Mouse (Mus musculus) liver, embryonic 14.5 days (tissue): ENCODE measurements around the gene Spcs1. TPM values are rescaled to one million over a fixed set of nuclear protein-coding genes. Genes with fewer than 3 reads are reported as not detected.

Experiments used
- ATAC-seq: fragments of 200-750 bp; cut with Nextera tagmentation; 2 replicates; pipeline ENCODE4 v1.8.0; 2017; ENCODE audit warnings: moderate number of reproducible peaks, mild to moderate bottlenecking, moderate library complexity; ENCODE audit not compliant: insufficient read depth
- DNase-seq, 3 experiments: peaks; one replicate each; pipeline ENCODE4 v3.0.0-alpha.2; 2012 to 2013; ENCODE audit warnings: low read depth in 3 of 3, low spot score in 3 of 3
- H3K27ac ChIP-seq: fragments of 300-500 bp; sonication (generic); 2 replicates; pipeline ENCODE4 v1.5.1; 2014; ENCODE audit warnings: moderate library complexity, mild to moderate bottlenecking, control low read depth, inconsistent platforms
- H3K27me3 ChIP-seq: fragments of 300-500 bp; sonication (generic); 2 replicates; pipeline ENCODE4 v1.6.1; 2014; ENCODE audit warnings: mild to moderate bottlenecking, low read length, moderate library complexity; ENCODE audit not compliant: control insufficient read depth, insufficient read depth
- H3K36me3 ChIP-seq: fragments of 300-500 bp; sonication (generic); replicated peaks from 2 replicates; pipeline ENCODE4 v1.6.1; 2014; ENCODE audit warnings: low read depth; ENCODE audit not compliant: control insufficient read depth, insufficient read depth
- H3K4me1 ChIP-seq, 2 experiments: fragments of 200-500 bp in 1 of 2; fragments of 300-500 bp in 1 of 2; sonication (generic) in 1 of 2; replicated peaks; 2 replicates each; pipeline ENCODE4 v1.6.1; 2012 to 2014; ENCODE audit warnings: antibody characterized with exemption in 1 of 2, inconsistent platforms in 1 of 2, low read length in 1 of 2; ENCODE audit not compliant: control insufficient read depth in 2 of 2, insufficient read depth in 2 of 2
- H3K4me2 ChIP-seq: fragments of 300-500 bp; sonication (generic); 2 replicates; pipeline ENCODE4 v1.6.1; 2014; ENCODE audit warnings: low read depth, mild to moderate bottlenecking, control low read depth, moderate library complexity
- H3K4me3 ChIP-seq, 2 experiments: fragments of 200-500 bp in 1 of 2; fragments of 300-500 bp in 1 of 2; sonication (generic) in 1 of 2; 2 replicates each; pipeline ENCODE4 v1.5.1; 2012 to 2014; ENCODE audit warnings: low read depth in 2 of 2, low read length in 2 of 2, mild to moderate bottlenecking in 2 of 2, control low read depth in 1 of 2, inconsistent platforms in 1 of 2, moderate library complexity in 1 of 2; ENCODE audit not compliant: insufficient read depth in 1 of 2
- H3K9ac ChIP-seq: fragments of 300-500 bp; sonication (generic); replicated peaks from 2 replicates; pipeline ENCODE4 v1.6.1; 2014; ENCODE audit warnings: mild to moderate bottlenecking, control low read depth, moderate library complexity
- H3K9me3 ChIP-seq: fragments of 300-500 bp; sonication (generic); 2 replicates; pipeline ENCODE4 v1.6.1; 2016; ENCODE audit warnings: low read length, mixed read lengths; ENCODE audit not compliant: control insufficient read depth
- CTCF ChIP-seq: IDR thresholded peaks from 2 replicates; pipeline ENCODE4 v1.5.1; 2016; ENCODE audit warnings: antibody characterized with exemption, low read depth, control low read depth
- EP300 ChIP-seq: IDR thresholded peaks from 2 replicates; pipeline ENCODE4 v1.6.1; 2016; ENCODE audit warnings: antibody characterized with exemption, low read depth
- WGBS: fragments of 180-500 bp; shearing (Covaris S2); extraction: QIAGEN DNeasy Blood & Tissue Kit; methylation state at CpG from one replicate; pipeline ENCODE4 v1.1.7; 2014; ENCODE audit not compliant: insufficient replicate concordance; 5-methylcytosine and 5-hydroxymethylcytosine counted together
- polyA plus RNA-seq, 2 experiments: library from polyadenylated mRNA; depleted of rRNA in 1 of 2; stranded (reverse) in 1 of 2; unstranded in 1 of 2; fragments of >200 nt; fragmentation: Nextera tagmentation in 1 of 2; extraction: Ambion mirVana in 1 of 2; gene quantifications; 2 replicates each; pipeline versions ENCODE4 v1.2.1 to v1.2.3; 2012 to 2014

Spcs1 gene
- polyA plus RNA-seq, 2 experiments = 157 to 323 TPM

GRCm38 (mm10) chr14:30996417-30996816 is 5.1 kb downstream of the Spcs1 start:
- TF ChIP-seq EP300 (no peak), CTCF (no peak)
- DNase-seq (no peak), ATAC-seq (no peak)
- H3K36me3 ChIP-seq = peaks cover 3% of the 10 kb centered on the region; the same call in 1 of the 2 replicates
- no peaks in the 10 kb centered on the region for H3K9me3 ChIP-seq
- H3K27ac ChIP-seq = no peak overlapping the region
- H3K27me3 ChIP-seq = no peaks in the 10 kb centered on the region
- no peak overlapping the region for H3K9ac ChIP-seq
- no peak overlapping the region for H3K4me3 ChIP-seq
- H3K4me1 ChIP-seq = peaks cover 0 to 9% of the 10 kb centered on the region in 2 experiments; a peak in 3 of 4 replicates
- H3K4me2 ChIP-seq = no peak overlapping the region

- 67% methylated on average over 3 of the region's 3 CpGs for WGBS
- H3K9me3 ChIP-seq = no peaks in the 10 kb centered on the region
- TF ChIP-seq CTCF (no peak), EP300 (no peak)
- H3K36me3 ChIP-seq = no peaks in the 10 kb centered on the region
- H3K4me1 ChIP-seq = no peaks in the 10 kb centered on the region
- no peaks in the 10 kb centered on the region for H3K27me3 ChIP-seq
- no peak for DNase-seq
- H3K4me3 ChIP-seq = no peak overlapping the region
- no peak overlapping the region for H3K4me2 ChIP-seq
- no peak for ATAC-seq
- no peak overlapping the region for H3K27ac ChIP-seq
- no peak overlapping the region for H3K9ac ChIP-seq
These were observed 25.2 kb downstream of the Spcs1 start for GRCm38 (mm10) chr14:30976222-30976621.

- Histone ChIP-seq H3K27me3 (no peaks in the 10 kb centered on the region), H3K4me1 (no peaks in the 10 kb centered on the region), H3K4me2 (no peak overlapping the region), H3K9me3 (no peaks in the 10 kb centered on the region), H3K36me3 (no peaks in the 10 kb centered on the region), H3K9ac (no peak overlapping the region), H3K27ac (no peak overlapping the region), H3K4me3 (no peak overlapping the region)
- WGBS = 66% methylated on average over 6 of the region's 6 CpGs
- TF ChIP-seq CTCF (no peak), EP300 (no peak)
- DNase-seq (no peak), ATAC-seq (no peak)
These were observed 27.3 kb downstream of the Spcs1 start for GRCm38 (mm10) chr14:30974204-30974603.

- no peak for ATAC-seq
- H3K4me1 ChIP-seq = no peaks in the 10 kb centered on the region; a peak in 1 of 4 replicates
- H3K27me3 ChIP-seq = no peaks in the 10 kb centered on the region
- 71% methylated on average over 1 of the region's 1 CpGs for WGBS
- no peak overlapping the region for H3K9ac ChIP-seq
- no peak overlapping the region for H3K27ac ChIP-seq
- no peak for DNase-seq
- H3K9me3 ChIP-seq = no peaks in the 10 kb centered on the region
- no peak overlapping the region for H3K4me3 ChIP-seq
- no peaks in the 10 kb centered on the region for H3K36me3 ChIP-seq
- no peak overlapping the region for H3K4me2 ChIP-seq
- TF ChIP-seq EP300 (no peak), CTCF (no peak)
These were observed 41.1 kb downstream of the Spcs1 start for GRCm38 (mm10) chr14:30960366-30960765.

GRCm38 (mm10) chr14:30959031-30959430 is 42.4 kb downstream of the Spcs1 start:
- Histone ChIP-seq H3K36me3 (no peaks in the 10 kb centered on the region; the same call in 1 of the 2 replicates), H3K4me2 (no peak overlapping the region), H3K9me3 (no peaks in the 10 kb centered on the region), H3K4me3 (no peak overlapping the region), H3K27me3 (no peaks in the 10 kb centered on the region), H3K27ac (no peak overlapping the region), H3K4me1 (no peaks in the 10 kb centered on the region; a peak in 1 of 4 replicates), H3K9ac (no peak overlapping the region)
- DNase-seq = no peak
- TF ChIP-seq CTCF (no peak), EP300 (no peak)
- 53% methylated on average over 4 of the region's 4 CpGs for WGBS
- peak; percentile 52; the same call in 1 of the 2 replicates for ATAC-seq
